Mouse (Mus musculus): Measurements from ENCODE around the gene Ppm1n. TPM values are rescaled to one million over a fixed set of nuclear protein-coding genes. Genes with fewer than 3 reads are reported as not detected.

Ppm1n gene
- polyA plus RNA-seq, 1 experiment = 5.7 TPM

- Histone ChIP-seq H3K27ac (ENCODE audit: insufficient read depth, low read length) (no peak overlapping the region), H3K27me3 (ENCODE audit: control insufficient read depth, insufficient read depth, low read length, poor library complexity, severe bottlenecking) (no peaks in the 10 kb centered on the region), H3K9ac (ENCODE audit: low read depth, poor library complexity, severe bottlenecking) (no peak overlapping the region), H3K4me3 (ENCODE audit: low read depth, low read length) (no peak overlapping the region), H3K36me3 (ENCODE audit: control insufficient read depth, insufficient read depth, low read length, poor library complexity, severe bottlenecking) (no peaks in the 10 kb centered on the region), H3K9me3 (replicated peaks; ENCODE audit: control insufficient read depth, insufficient read depth, low read length, poor library complexity, severe bottlenecking) (no peaks in the 10 kb centered on the region), H3K4me1 (ENCODE audit: control insufficient read depth, insufficient read depth, low read length) (no peaks in the 10 kb centered on the region)
- TF ChIP-seq EP300 (IDR thresholded peaks at IDR 0.05; ENCODE audit: insufficient read depth, low read depth, low read length) = no peak
- no peak for TF ChIP-seq POLR2A (IDR thresholded peaks at IDR 0.05; ENCODE audit: insufficient read depth, low read length)
- no peak for TF ChIP-seq CTCF (IDR thresholded peaks at IDR 0.05; ENCODE audit: low read depth, low read length)
Measured at GRCm38 (mm10) chr7:19318676-19319075, 38.8 kb upstream of the Ppm1n start.

- no peaks in the 10 kb centered on the region for H3K27me3 ChIP-seq (ENCODE audit: control insufficient read depth, insufficient read depth, low read length, poor library complexity, severe bottlenecking)
- H3K9me3 ChIP-seq (replicated peaks; ENCODE audit: control insufficient read depth, insufficient read depth, low read length, poor library complexity, severe bottlenecking) = no peaks in the 10 kb centered on the region
- no peak overlapping the region for H3K9ac ChIP-seq (ENCODE audit: low read depth, poor library complexity, severe bottlenecking)
- no peaks in the 10 kb centered on the region for H3K4me1 ChIP-seq (ENCODE audit: control insufficient read depth, insufficient read depth, low read length)
- H3K36me3 ChIP-seq (ENCODE audit: control insufficient read depth, insufficient read depth, low read length, poor library complexity, severe bottlenecking) = no peaks in the 10 kb centered on the region
- TF ChIP-seq EP300 (IDR thresholded peaks at IDR 0.05; ENCODE audit: insufficient read depth, low read depth, low read length) (no peak), CTCF (IDR thresholded peaks at IDR 0.05; ENCODE audit: low read depth, low read length) (no peak), POLR2A (IDR thresholded peaks at IDR 0.05; ENCODE audit: insufficient read depth, low read length) (no peak)
- H3K4me3 ChIP-seq (ENCODE audit: low read depth, low read length) = no peak overlapping the region
- H3K27ac ChIP-seq (ENCODE audit: insufficient read depth, low read length) = no peak overlapping the region
Measured at GRCm38 (mm10) chr7:19318201-19318600, 38.3 kb upstream of the Ppm1n start.

- no peaks in the 10 kb centered on the region for H3K36me3 ChIP-seq (ENCODE audit: control insufficient read depth, insufficient read depth, low read length, poor library complexity, severe bottlenecking)
- no peaks in the 10 kb centered on the region for H3K4me1 ChIP-seq (ENCODE audit: control insufficient read depth, insufficient read depth, low read length)
- H3K9me3 ChIP-seq (replicated peaks; ENCODE audit: control insufficient read depth, insufficient read depth, low read length, poor library complexity, severe bottlenecking) = no peaks in the 10 kb centered on the region
- no peak overlapping the region for H3K27ac ChIP-seq (ENCODE audit: insufficient read depth, low read length)
- no peaks in the 10 kb centered on the region for H3K27me3 ChIP-seq (ENCODE audit: control insufficient read depth, insufficient read depth, low read length, poor library complexity, severe bottlenecking)
- H3K4me3 ChIP-seq (ENCODE audit: low read depth, low read length) = no peak overlapping the region
- TF ChIP-seq EP300 (IDR thresholded peaks at IDR 0.05; ENCODE audit: insufficient read depth, low read depth, low read length) (no peak), POLR2A (IDR thresholded peaks at IDR 0.05; ENCODE audit: insufficient read depth, low read length) (no peak), CTCF (IDR thresholded peaks at IDR 0.05; ENCODE audit: low read depth, low read length) (no peak)
- no peak overlapping the region for H3K9ac ChIP-seq (ENCODE audit: low read depth, poor library complexity, severe bottlenecking)
Measured at GRCm38 (mm10) chr7:19316451-19317161, 36.7 kb upstream of the Ppm1n start.

- no peaks in the 10 kb centered on the region for H3K4me1 ChIP-seq (ENCODE audit: control insufficient read depth, insufficient read depth, low read length)
Measured at GRCm38 (mm10) chr7:19314033-19314432, 34.2 kb upstream of the Ppm1n start.

GRCm38 (mm10) chr7:19311991-19312390, 32.1 kb upstream of the Ppm1n start:
- Histone ChIP-seq H3K27ac (ENCODE audit: insufficient read depth, low read length) (no peak overlapping the region), H3K36me3 (ENCODE audit: control insufficient read depth, insufficient read depth, low read length, poor library complexity, severe bottlenecking) (no peaks in the 10 kb centered on the region), H3K27me3 (ENCODE audit: control insufficient read depth, insufficient read depth, low read length, poor library complexity, severe bottlenecking) (no peaks in the 10 kb centered on the region), H3K9ac (ENCODE audit: low read depth, poor library complexity, severe bottlenecking) (no peak overlapping the region), H3K9me3 (replicated peaks; ENCODE audit: control insufficient read depth, insufficient read depth, low read length, poor library complexity, severe bottlenecking) (no peaks in the 10 kb centered on the region), H3K4me1 (ENCODE audit: control insufficient read depth, insufficient read depth, low read length) (no peaks in the 10 kb centered on the region), H3K4me3 (ENCODE audit: low read depth, low read length) (no peak overlapping the region)
- TF ChIP-seq POLR2A (IDR thresholded peaks at IDR 0.05; ENCODE audit: insufficient read depth, low read length) (no peak), CTCF (IDR thresholded peaks at IDR 0.05; ENCODE audit: low read depth, low read length) (no peak), EP300 (IDR thresholded peaks at IDR 0.05; ENCODE audit: insufficient read depth, low read depth, low read length) (no peak)

More at GRCm38 (mm10) chr7:19314033-19314432, 34.2 kb upstream of the Ppm1n start:
- Histone ChIP-seq H3K27ac (ENCODE audit: insufficient read depth, low read length) (no peak overlapping the region), H3K4me3 (ENCODE audit: low read depth, low read length) (no peak overlapping the region), H3K9ac (ENCODE audit: low read depth, poor library complexity, severe bottlenecking) (no peak overlapping the region), H3K9me3 (replicated peaks; ENCODE audit: control insufficient read depth, insufficient read depth, low read length, poor library complexity, severe bottlenecking) (no peaks in the 10 kb centered on the region), H3K36me3 (ENCODE audit: control insufficient read depth, insufficient read depth, low read length, poor library complexity, severe bottlenecking) (no peaks in the 10 kb centered on the region), H3K27me3 (ENCODE audit: control insufficient read depth, insufficient read depth, low read length, poor library complexity, severe bottlenecking) (no peaks in the 10 kb centered on the region)
- TF ChIP-seq EP300 (IDR thresholded peaks at IDR 0.05; ENCODE audit: insufficient read depth, low read depth, low read length) = no peak
- TF ChIP-seq CTCF (IDR thresholded peaks at IDR 0.05; ENCODE audit: low read depth, low read length) = no peak
- TF ChIP-seq POLR2A (IDR thresholded peaks at IDR 0.05; ENCODE audit: insufficient read depth, low read length) = no peak

GRCm38 (mm10) chr7:19309884-19310641, 30.2 kb upstream of the Ppm1n start, which contains the start of gene Fosb:
Gene Fosb (minus strand): TSS chr7:19310051.
- H3K27ac ChIP-seq (ENCODE audit: insufficient read depth, low read length) = no peak within 1 kb of the TSS
- no peaks in the 10 kb centered on the region for H3K27me3 ChIP-seq (ENCODE audit: control insufficient read depth, insufficient read depth, low read length, poor library complexity, severe bottlenecking)
- H3K36me3 ChIP-seq (ENCODE audit: control insufficient read depth, insufficient read depth, low read length, poor library complexity, severe bottlenecking) = no peaks in the 10 kb centered on the region
- H3K4me3 ChIP-seq (ENCODE audit: low read depth, low read length) = peak within 1 kb of the TSS; percentile 82
- H3K4me1 ChIP-seq (ENCODE audit: control insufficient read depth, insufficient read depth, low read length) = no peaks in the 10 kb centered on the region
- peak within 1 kb of the TSS; percentile 62 for H3K9ac ChIP-seq (ENCODE audit: low read depth, poor library complexity, severe bottlenecking)
- TF ChIP-seq POLR2A (IDR thresholded peaks at IDR 0.05; ENCODE audit: insufficient read depth, low read length) (no peak), CTCF (IDR thresholded peaks at IDR 0.05; ENCODE audit: low read depth, low read length) (peak; percentile 45), EP300 (IDR thresholded peaks at IDR 0.05; ENCODE audit: insufficient read depth, low read depth, low read length) (no peak)
- H3K9me3 ChIP-seq (replicated peaks; ENCODE audit: control insufficient read depth, insufficient read depth, low read length, poor library complexity, severe bottlenecking) = no peaks in the 10 kb centered on the region
